Mouse (Mus musculus): ENCODE results near the gene Rprd1b. TPM values are rescaled to one million over a fixed set of nuclear protein-coding genes. Genes with fewer than 3 reads are reported as not detected.

The Rprd1b gene
- total and polyA plus RNA-seq, 2 experiments from 2014 or later: 13.5 to 24.5 TPM

GRCm38 (mm10) chr2:158155615-158156014, 127.3 kb downstream of the Rprd1b start:
- DNase-seq (ENCODE audit: low spot score) (no peak), ATAC-seq (ENCODE audit: insufficient read depth, low read depth) (no peak)
- TF ChIP-seq CTCF (IDR thresholded peaks at IDR 0.05; ENCODE audit: low read depth): no peak
- TF ChIP-seq EP300 (IDR thresholded peaks at IDR 0.05; ENCODE audit: low read depth): no peak
- no peak overlapping the region for H3K4me2 ChIP-seq (ENCODE audit: low read depth, low read length)
- H3K9me3 ChIP-seq (replicated peaks; ENCODE audit: control insufficient read depth, low read length): peaks cover 6% of the 10 kb centered on the region; the same call in 1 of the 2 replicates
- 80% methylated on average over 2 of the region's 2 CpGs for WGBS
- H3K4me3 ChIP-seq (ENCODE audit: low read depth, low read length): no peak overlapping the region
- H3K4me1 ChIP-seq (ENCODE audit: control insufficient read depth, insufficient read depth): peaks cover 21% of the 10 kb centered on the region
- no peaks in the 10 kb centered on the region for H3K27me3 ChIP-seq (ENCODE audit: control insufficient read depth, insufficient read depth, low read length)
- no peak overlapping the region for H3K9ac ChIP-seq (replicated peaks; ENCODE audit: low read depth, low read length)
- no peaks in the 10 kb centered on the region for H3K36me3 ChIP-seq (replicated peaks; ENCODE audit: control insufficient read depth, insufficient read depth, low read length)
- no peak overlapping the region for H3K27ac ChIP-seq (ENCODE audit: low read depth)

- Histone ChIP-seq H3K9me3 (replicated peaks; ENCODE audit: control insufficient read depth, low read length) (no peaks in the 10 kb centered on the region), H3K27ac (ENCODE audit: low read depth) (no peak overlapping the region), H3K27me3 (ENCODE audit: control insufficient read depth, insufficient read depth, low read length) (no peaks in the 10 kb centered on the region), H3K9ac (replicated peaks; ENCODE audit: low read depth, low read length) (no peak overlapping the region), H3K4me3 (ENCODE audit: low read depth, low read length) (no peak overlapping the region), H3K4me2 (ENCODE audit: low read depth, low read length) (no peak overlapping the region), H3K4me1 (ENCODE audit: control insufficient read depth, insufficient read depth) (peaks cover 21% of the 10 kb centered on the region), H3K36me3 (replicated peaks; ENCODE audit: control insufficient read depth, insufficient read depth, low read length) (no peaks in the 10 kb centered on the region)
- DNase-seq (ENCODE audit: low spot score) (no peak), ATAC-seq (ENCODE audit: insufficient read depth, low read depth) (no peak)
- 89% methylated on average over 9 of the region's 9 CpGs for WGBS
- TF ChIP-seq EP300 (IDR thresholded peaks at IDR 0.05; ENCODE audit: low read depth): no peak
- no peak for TF ChIP-seq CTCF (IDR thresholded peaks at IDR 0.05; ENCODE audit: low read depth)
These were observed 128.2 kb downstream of the Rprd1b start for GRCm38 (mm10) chr2:158156487-158156886.

GRCm38 (mm10) chr2:158157654-158158053, 129.4 kb downstream of the Rprd1b start:
- ATAC-seq (ENCODE audit: insufficient read depth, low read depth) (no peak), DNase-seq (ENCODE audit: low spot score) (no peak)
- no peak for TF ChIP-seq EP300 (IDR thresholded peaks at IDR 0.05; ENCODE audit: low read depth)
- no peak for TF ChIP-seq CTCF (IDR thresholded peaks at IDR 0.05; ENCODE audit: low read depth)
- no peaks in the 10 kb centered on the region for H3K9me3 ChIP-seq (replicated peaks; ENCODE audit: control insufficient read depth, low read length)
- no peaks in the 10 kb centered on the region for H3K36me3 ChIP-seq (replicated peaks; ENCODE audit: control insufficient read depth, insufficient read depth, low read length)
- no peaks in the 10 kb centered on the region for H3K27me3 ChIP-seq (ENCODE audit: control insufficient read depth, insufficient read depth, low read length)
- H3K27ac ChIP-seq (ENCODE audit: low read depth): no peak overlapping the region
- no peak overlapping the region for H3K4me2 ChIP-seq (ENCODE audit: low read depth, low read length)
- peaks cover 16% of the 10 kb centered on the region for H3K4me1 ChIP-seq (ENCODE audit: control insufficient read depth, insufficient read depth)
- H3K9ac ChIP-seq (replicated peaks; ENCODE audit: low read depth, low read length): no peak overlapping the region
- no peak overlapping the region for H3K4me3 ChIP-seq (ENCODE audit: low read depth, low read length)
- 80% methylated on average over 8 of the region's 8 CpGs for WGBS

GRCm38 (mm10) chr2:158159376-158160235, 131.3 kb downstream of the Rprd1b start:
- Histone ChIP-seq H3K36me3 (replicated peaks; ENCODE audit: control insufficient read depth, insufficient read depth, low read length) (no peaks in the 10 kb centered on the region), H3K4me1 (ENCODE audit: control insufficient read depth, insufficient read depth) (no peaks in the 10 kb centered on the region; the same call in 1 of the 2 replicates), H3K27ac (ENCODE audit: low read depth) (peak overlapping the region; percentile 78), H3K4me3 (ENCODE audit: low read depth, low read length) (peak overlapping the region; percentile 14; the same call in 1 of the 2 replicates), H3K4me2 (ENCODE audit: low read depth, low read length) (peak overlapping the region; percentile 52), H3K9ac (replicated peaks; ENCODE audit: low read depth, low read length) (peak overlapping the region; percentile 40), H3K9me3 (replicated peaks; ENCODE audit: control insufficient read depth, low read length) (no peaks in the 10 kb centered on the region), H3K27me3 (ENCODE audit: control insufficient read depth, insufficient read depth, low read length) (no peaks in the 10 kb centered on the region)
- DNase-seq (ENCODE audit: low spot score) (peak; percentile 61), ATAC-seq (ENCODE audit: insufficient read depth, low read depth) (peak; percentile 66)
- 12% methylated on average over 7 of the region's 7 CpGs for WGBS
- TF ChIP-seq CTCF (IDR thresholded peaks at IDR 0.05; ENCODE audit: low read depth): no peak
- no peak for TF ChIP-seq EP300 (IDR thresholded peaks at IDR 0.05; ENCODE audit: low read depth)

- Histone ChIP-seq H3K27ac (ENCODE audit: low read depth) (no peak overlapping the region), H3K36me3 (replicated peaks; ENCODE audit: control insufficient read depth, insufficient read depth, low read length) (no peaks in the 10 kb centered on the region), H3K4me2 (ENCODE audit: low read depth, low read length) (no peak overlapping the region), H3K4me3 (ENCODE audit: low read depth, low read length) (no peak overlapping the region), H3K9ac (replicated peaks; ENCODE audit: low read depth, low read length) (no peak overlapping the region), H3K9me3 (replicated peaks; ENCODE audit: control insufficient read depth, low read length) (no peaks in the 10 kb centered on the region), H3K27me3 (ENCODE audit: control insufficient read depth, insufficient read depth, low read length) (no peaks in the 10 kb centered on the region), H3K4me1 (ENCODE audit: control insufficient read depth, insufficient read depth) (no peaks in the 10 kb centered on the region; the same call in 1 of the 2 replicates)
- WGBS: 73% methylated on average over 6 of the region's 6 CpGs
- TF ChIP-seq EP300 (IDR thresholded peaks at IDR 0.05; ENCODE audit: low read depth): no peak
- TF ChIP-seq CTCF (IDR thresholded peaks at IDR 0.05; ENCODE audit: low read depth): no peak
- ATAC-seq (ENCODE audit: insufficient read depth, low read depth) (no peak), DNase-seq (ENCODE audit: low spot score) (no peak)
These were observed 133.5 kb downstream of the Rprd1b start for GRCm38 (mm10) chr2:158161761-158162160.
